Mouse (Mus musculus): ENCODE results near the gene Sumo3.

DNA sequence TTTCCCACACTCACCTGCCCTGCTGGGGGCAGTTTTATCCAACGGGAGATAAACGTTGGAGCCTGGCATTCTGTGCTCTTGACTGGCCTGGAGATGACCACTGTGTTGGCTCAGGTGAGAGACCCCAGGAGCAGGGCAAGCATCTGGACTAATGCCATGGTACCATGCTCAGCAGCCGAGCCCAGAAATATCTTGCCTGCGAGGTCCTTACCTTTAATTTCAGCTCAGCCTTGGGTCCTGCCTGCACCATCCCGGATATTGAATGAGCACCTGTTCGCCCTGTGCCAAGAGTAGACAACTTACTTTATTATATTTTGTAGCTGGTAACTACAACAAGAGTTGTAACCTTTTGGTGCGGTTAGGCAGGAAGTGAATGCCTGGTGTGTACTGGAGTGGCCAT lies 958 bp downstream of the Sumo3 start:
- TF ChIP-seq CTCF (IDR thresholded peaks at IDR 0.05; ENCODE audit: borderline replicate concordance, insufficient read depth, low read depth, low read length), result no peak
- no peak for TF ChIP-seq POLR2A (IDR thresholded peaks at IDR 0.05; ENCODE audit: borderline replicate concordance, insufficient read depth, low read length)

Measured in cerebellum, adult 2 months (tissue).